26 mouse cellular contexts compared by ENCODE assay signal in genomic region chr12:80244755-80245154, GRCm38 (mm10). TPM values are rescaled to one million over a fixed set of nuclear protein-coding genes. Genes with fewer than 3 reads are reported as not detected.
A peak's percentile ranks its signal among the peaks of the same experiment; 100 is the strongest.
DNase-seq lines count a peak whose midpoint lies in the region; ATAC-seq and TF ChIP-seq lines count a peak whose summit lies in the region.
"Had no signal": no experiment of that assay in that cellular context is flagged by ENCODE, and none has a peak within 500 bp of the region (broad histone marks: within the 10 kb centered on the region; RNA-seq: fewer than 3 reads in every experiment).

No protein-coding gene starts in this region.

- H3K4me2 ChIP-seq in midbrain, embryonic 16.5 days (ENCODE audit: low read length) = no peak overlapping the region
- H3K4me2 ChIP-seq: forebrain, embryonic 12.5 days; heart, embryonic 11.5 days; liver, embryonic 13.5 days; midbrain, embryonic 13.5 days had no signal

- peak overlapping the region; percentile 36; the same call in 1 of the 2 replicates for H3K27ac ChIP-seq in layer of hippocampus, adult 2 months
- no peak overlapping the region for H3K27ac ChIP-seq in testis, adult 2 months (ENCODE audit: control insufficient read depth, insufficient read depth, low read depth, low read length)
- peak overlapping the region; percentile 56; the same call in 1 of the 2 replicates for H3K27ac ChIP-seq in embryonic fibroblast, embryonic 13.5 days (ENCODE audit: insufficient read depth, low read length)
- no peak overlapping the region for H3K27ac ChIP-seq in midbrain, embryonic 16.5 days (ENCODE audit: low read length)
- H3K27ac ChIP-seq: forebrain, embryonic 12.5 days; liver, embryonic 13.5 days; macrophage; midbrain, embryonic 13.5 days had no signal

- no peaks in the 10 kb centered on the region for H3K36me3 ChIP-seq in testis, adult 2 months (ENCODE audit: control insufficient read depth, insufficient read depth, low read length)
- H3K36me3 ChIP-seq in midbrain, embryonic 16.5 days (ENCODE audit: control insufficient read depth, insufficient read depth, low read length) = no peaks in the 10 kb centered on the region
- H3K36me3 ChIP-seq: forebrain, embryonic 12.5 days; liver, embryonic 13.5 days; midbrain, embryonic 13.5 days had no signal

- H3K9ac ChIP-seq in midbrain, embryonic 16.5 days (ENCODE audit: low read depth, low read length) = no peak overlapping the region
- H3K9ac ChIP-seq: forebrain, embryonic 12.5 days; forebrain, postnatal 0 days; liver, embryonic 13.5 days; midbrain, embryonic 13.5 days had no signal

- no peaks in the 10 kb centered on the region for H3K9me3 ChIP-seq in midbrain, embryonic 16.5 days (replicated peaks; ENCODE audit: control insufficient read depth, low read length, poor library complexity, severe bottlenecking)
- H3K9me3 ChIP-seq: forebrain, embryonic 12.5 days; liver, embryonic 13.5 days; midbrain, embryonic 13.5 days had no signal

- H3K4me1 ChIP-seq in testis, adult 2 months (ENCODE audit: control insufficient read depth, insufficient read depth, low read length) = peaks cover 6% of the 10 kb centered on the region
- H3K4me1 ChIP-seq in embryonic fibroblast, embryonic 13.5 days (ENCODE audit: control insufficient read depth, insufficient read depth, low read length) = peaks cover 51% of the 10 kb centered on the region
- no peaks in the 10 kb centered on the region for H3K4me1 ChIP-seq in midbrain, embryonic 16.5 days (ENCODE audit: control insufficient read depth, insufficient read depth, low read length)

- TF ChIP-seq POLR2A in testis, adult 2 months (IDR thresholded peaks at IDR 0.05; ENCODE audit: control insufficient read depth, low read depth, low read length) = no peak
- no peak for TF ChIP-seq POLR2A in embryonic fibroblast, embryonic 13.5 days (IDR thresholded peaks at IDR 0.05; ENCODE audit: low read depth, low read length)

- H3K27me3 ChIP-seq in testis, adult 2 months (ENCODE audit: control insufficient read depth, insufficient read depth, low read length) = no peaks in the 10 kb centered on the region
- H3K27me3 ChIP-seq in midbrain, embryonic 16.5 days (ENCODE audit: control insufficient read depth, insufficient read depth, low read depth, low read length) = no peaks in the 10 kb centered on the region
- H3K27me3 ChIP-seq: forebrain, embryonic 12.5 days; liver, embryonic 13.5 days; midbrain, embryonic 13.5 days had no signal

- no peak overlapping the region for H3K4me3 ChIP-seq in layer of hippocampus, adult 2 months
- H3K4me3 ChIP-seq in testis, adult 2 months (ENCODE audit: control insufficient read depth, low read depth, low read length) = peak overlapping the region; percentile 69; the same call in 1 of the 2 replicates
- H3K4me3 ChIP-seq in embryonic fibroblast, embryonic 13.5 days (ENCODE audit: insufficient read depth, low read length) = no peak overlapping the region
- no peak overlapping the region for H3K4me3 ChIP-seq in midbrain, embryonic 16.5 days (ENCODE audit: low read depth, low read length)
- H3K4me3 ChIP-seq: forebrain, embryonic 12.5 days; liver, embryonic 13.5 days; midbrain, embryonic 13.5 days had no signal

- no peak for DNase-seq in layer of hippocampus, adult 2 months (ENCODE audit: low spot score in 2 of 2)
- DNase-seq in layer of hippocampus, adult 18-20 months (ENCODE audit: low spot score in 2 of 2) = no peak
- no peak for DNase-seq in testis, postnatal 14 days (ENCODE audit: low spot score)
- no peak for DNase-seq in adrenal gland, adult 8-10 months
- DNase-seq: adrenal gland, postnatal 10 days; cerebellum, adult 11 months; cerebellum, adult 9-10 months; forebrain, postnatal 0 days; gastrocnemius, postnatal 10 days; kidney, adult 18-20 months; kidney, postnatal 36 days; liver, embryonic 13.5 days; lung, adult 2 months; right cerebral cortex, adult 18-20 months; spleen, adult 18-20 months; thymus, adult 2 months; thymus, postnatal 36 days had no signal

- 96% methylated on average over 1 of the region's 1 CpGs for WGBS in midbrain, embryonic 16.5 days

- ATAC-seq in midbrain, embryonic 16.5 days = no peak
- ATAC-seq: CD4-positive, CD25-positive, alpha-beta regulatory T cell, adult 4 months; forebrain, postnatal 0 days; hindbrain, embryonic 16.5 days; midbrain, embryonic 13.5 days had no signal

- TF ChIP-seq CTCF in layer of hippocampus, adult 2 months (conservative IDR thresholded peaks at IDR 0.05) = no peak
- no peak for TF ChIP-seq CTCF in testis, adult 2 months (IDR thresholded peaks at IDR 0.05; ENCODE audit: control insufficient read depth, insufficient read depth, insufficient replicate concordance, low read depth, low read length)
- TF ChIP-seq CTCF in embryonic fibroblast, embryonic 13.5 days (IDR thresholded peaks at IDR 0.05; ENCODE audit: borderline replicate concordance, insufficient read depth, low read length) = no peak

RNA-seq across cellular contexts. Expression of gene Actn1, which starts 15.4 kb away (rescaled TPM):
- 100 to 1,000 TPM in 1 of 2 experiments, 10 to 100 TPM in 1; 91.0 to 103 TPM for total RNA-seq in layer of hippocampus, adult 2 months (2021)
- total RNA-seq in layer of hippocampus, adult 18-20 months (2021) = 100 to 1,000 TPM in 1 of 2 experiments, 10 to 100 TPM in 1; 92.7 to 100 TPM
- 7.6 and 10.1 TPM in 2 replicates for polyA plus RNA-seq in testis, adult 2 months (2012; rRNA removed)
- 488 and 794 TPM in 2 replicates for polyA plus RNA-seq in embryonic fibroblast, embryonic 13.5 days (2011; ENCODE audit: insufficient read length, low read depth, missing spikeins)
- 6.3 and 6.6 TPM in 2 replicates for polyA plus RNA-seq in midbrain, embryonic 16.5 days (2015; fragmentation: Nextera tagmentation; extraction: Ambion mirVana)
- 10 to 100 TPM; 35.5 to 51.7 (median 44.4) TPM for total RNA-seq in adrenal gland, adult 8-10 months (2022)

Comparison
In these comparisons a context has a peak if more than half of its experiments do, and no peak if none do; other contexts are left out.
1. H3K27ac ChIP-seq: peak in layer of hippocampus, adult 2 months (single experiment) and embryonic fibroblast, embryonic 13.5 days (single experiment); none in testis, adult 2 months (single experiment) and midbrain, embryonic 16.5 days (single experiment).